26 mouse cellular contexts compared by ENCODE assay signal in genomic region chr3:118487408-118487807, GRCm38 (mm10).
DNase-seq lines count a peak whose midpoint lies in the region; ATAC-seq and TF ChIP-seq lines count a peak whose summit lies in the region.
"Had no signal": no experiment of that assay in that cellular context is flagged by ENCODE, and none has a peak within 500 bp of the region (broad histone marks: within the 10 kb centered on the region; RNA-seq: fewer than 3 reads in every experiment).

No protein-coding gene starts in this region.

- H3K27me3 ChIP-seq in forebrain, postnatal 0 days (ENCODE audit: insufficient read depth, low read length) = no peaks in the 10 kb centered on the region
- H3K27me3 ChIP-seq in forebrain, embryonic 13.5 days = no peaks in the 10 kb centered on the region
- no peaks in the 10 kb centered on the region for H3K27me3 ChIP-seq in midbrain, embryonic 14.5 days (ENCODE audit: control insufficient read depth, insufficient read depth, low read length)
- H3K27me3 ChIP-seq in midbrain, embryonic 16.5 days (ENCODE audit: control insufficient read depth, insufficient read depth, low read depth, low read length) = no peaks in the 10 kb centered on the region
- H3K27me3 ChIP-seq: embryonic facial prominence, embryonic 12.5 days; embryonic facial prominence, embryonic 15.5 days; forebrain, embryonic 15.5 days; heart, embryonic 12.5 days; heart, embryonic 15.5 days had no signal

- ATAC-seq in forebrain, postnatal 0 days = 0 out of 2 replicates have a peak, but pooled peaks have one; percentile 16
- no peak for ATAC-seq in forebrain, embryonic 13.5 days
- ATAC-seq in midbrain, embryonic 14.5 days (ENCODE audit: low FRiP score, low TSS enrichment) = no peak
- no peak for ATAC-seq in midbrain, embryonic 16.5 days
- ATAC-seq: activated CD4-positive, CD25-positive, alpha-beta regulatory T cell, adult 4 months; hindbrain, postnatal 0 days had no signal

- no peaks in the 10 kb centered on the region for H3K36me3 ChIP-seq in forebrain, postnatal 0 days (ENCODE audit: insufficient read depth)
- no peaks in the 10 kb centered on the region for H3K36me3 ChIP-seq in forebrain, embryonic 13.5 days (ENCODE audit: poor library complexity, severe bottlenecking)
- no peaks in the 10 kb centered on the region for H3K36me3 ChIP-seq in midbrain, embryonic 14.5 days (ENCODE audit: control insufficient read depth, insufficient read depth, low read length)
- H3K36me3 ChIP-seq in midbrain, embryonic 16.5 days (ENCODE audit: control insufficient read depth, insufficient read depth, low read length) = no peaks in the 10 kb centered on the region
- H3K36me3 ChIP-seq: embryonic facial prominence, embryonic 12.5 days; embryonic facial prominence, embryonic 15.5 days; forebrain, embryonic 15.5 days; heart, embryonic 12.5 days; heart, embryonic 15.5 days; hindbrain, embryonic 10.5 days had no signal

- TF ChIP-seq CTCF in forebrain, postnatal 0 days (IDR thresholded peaks at IDR 0.05; ENCODE audit: low read depth) = no peak

- no peak for DNase-seq in forebrain, postnatal 0 days
- DNase-seq in layer of hippocampus, adult 9-11 months = peak; percentile 25
- no peak for DNase-seq in layer of hippocampus, postnatal 14 days (ENCODE audit: low spot score in 2 of 2)
- DNase-seq in midbrain, embryonic 14.5 days = peak; percentile 6
- no peak for DNase-seq in right cerebral cortex, postnatal 25 days
- DNase-seq: adrenal gland, adult 8-10 months; adrenal gland, postnatal 25 days; cerebellum, adult 11 months; cerebellum, adult 2 months; cerebellum, adult 9-11 months; cerebellum, postnatal 25 days; gastrocnemius, postnatal 25 days; heart, adult 18-20 months; heart, postnatal 10 days; heart, postnatal 36 days had no signal

- WGBS in forebrain, postnatal 0 days = 41% methylated on average over 8 of the region's 8 CpGs
- 62% methylated on average over 8 of the region's 8 CpGs for WGBS in forebrain, embryonic 13.5 days
- WGBS in midbrain, embryonic 14.5 days = 58% methylated on average over 8 of the region's 8 CpGs
- 60% methylated on average over 8 of the region's 8 CpGs for WGBS in midbrain, embryonic 16.5 days

- H3K9me3 ChIP-seq in forebrain, postnatal 0 days (ENCODE audit: low read length) = no peaks in the 10 kb centered on the region
- H3K9me3 ChIP-seq in forebrain, embryonic 13.5 days (replicated peaks) = no peaks in the 10 kb centered on the region
- no peaks in the 10 kb centered on the region for H3K9me3 ChIP-seq in midbrain, embryonic 14.5 days (ENCODE audit: control insufficient read depth, low read length)
- no peaks in the 10 kb centered on the region for H3K9me3 ChIP-seq in midbrain, embryonic 16.5 days (replicated peaks; ENCODE audit: control insufficient read depth, low read length, poor library complexity, severe bottlenecking)
- H3K9me3 ChIP-seq: embryonic facial prominence, embryonic 12.5 days; embryonic facial prominence, embryonic 15.5 days; forebrain, embryonic 15.5 days; heart, embryonic 12.5 days; heart, embryonic 15.5 days; hindbrain, embryonic 10.5 days had no signal

- no peak overlapping the region for H3K4me2 ChIP-seq in forebrain, postnatal 0 days (ENCODE audit: low read depth)
- no peak overlapping the region for H3K4me2 ChIP-seq in forebrain, embryonic 13.5 days
- no peak overlapping the region for H3K4me2 ChIP-seq in midbrain, embryonic 14.5 days (ENCODE audit: low read length)
- H3K4me2 ChIP-seq in midbrain, embryonic 16.5 days (ENCODE audit: low read length) = no peak overlapping the region
- H3K4me2 ChIP-seq: embryonic facial prominence, embryonic 12.5 days; embryonic facial prominence, embryonic 15.5 days; forebrain, embryonic 15.5 days; heart, embryonic 12.5 days; heart, embryonic 15.5 days; hindbrain, embryonic 14.5 days had no signal

- H3K9ac ChIP-seq in forebrain, postnatal 0 days = no peak overlapping the region
- no peak overlapping the region for H3K9ac ChIP-seq in forebrain, embryonic 13.5 days
- H3K9ac ChIP-seq in midbrain, embryonic 14.5 days (replicated peaks; ENCODE audit: low read length) = no peak overlapping the region
- no peak overlapping the region for H3K9ac ChIP-seq in midbrain, embryonic 16.5 days (ENCODE audit: low read depth, low read length)
- H3K9ac ChIP-seq: embryonic facial prominence, embryonic 12.5 days; embryonic facial prominence, embryonic 15.5 days; forebrain, embryonic 15.5 days; heart, embryonic 12.5 days; heart, embryonic 15.5 days; hindbrain, embryonic 14.5 days had no signal

- no peak overlapping the region for H3K27ac ChIP-seq in forebrain, postnatal 0 days (ENCODE audit: low read depth, low read length)
- H3K27ac ChIP-seq in forebrain, embryonic 13.5 days = no peak overlapping the region
- no peak overlapping the region for H3K27ac ChIP-seq in midbrain, embryonic 14.5 days (replicated peaks; ENCODE audit: low read depth, low read length)
- H3K27ac ChIP-seq in midbrain, embryonic 16.5 days (ENCODE audit: low read length) = no peak overlapping the region
- H3K27ac ChIP-seq: embryonic facial prominence, embryonic 12.5 days; embryonic facial prominence, embryonic 15.5 days; forebrain, embryonic 15.5 days; heart, embryonic 15.5 days; hindbrain, embryonic 10.5 days; hindbrain, embryonic 14.5 days; hindbrain, postnatal 0 days had no signal

- no peak overlapping the region for H3K4me3 ChIP-seq in forebrain, postnatal 0 days (ENCODE audit: low read depth, low read length)
- H3K4me3 ChIP-seq in forebrain, embryonic 13.5 days = no peak overlapping the region
- no peak overlapping the region for H3K4me3 ChIP-seq in midbrain, embryonic 14.5 days (replicated peaks; ENCODE audit: low read depth, low read length)
- no peak overlapping the region for H3K4me3 ChIP-seq in midbrain, embryonic 16.5 days (ENCODE audit: low read depth, low read length)
- H3K4me3 ChIP-seq: embryonic facial prominence, embryonic 12.5 days; embryonic facial prominence, embryonic 15.5 days; forebrain, embryonic 15.5 days; heart, embryonic 12.5 days; heart, embryonic 15.5 days; hindbrain, embryonic 10.5 days had no signal

- H3K4me1 ChIP-seq in forebrain, postnatal 0 days (ENCODE audit: insufficient read depth) = peaks cover 3% of the 10 kb centered on the region; the same call in 1 of the 2 replicates
- H3K4me1 ChIP-seq in forebrain, embryonic 13.5 days = no peaks in the 10 kb centered on the region
- H3K4me1 ChIP-seq in midbrain, embryonic 14.5 days (ENCODE audit: control insufficient read depth, insufficient read depth, low read length) = no peaks in the 10 kb centered on the region
- H3K4me1 ChIP-seq in midbrain, embryonic 16.5 days (ENCODE audit: control insufficient read depth, insufficient read depth, low read length) = no peaks in the 10 kb centered on the region
- H3K4me1 ChIP-seq: embryonic facial prominence, embryonic 12.5 days; embryonic facial prominence, embryonic 15.5 days; forebrain, embryonic 15.5 days; heart, embryonic 12.5 days; heart, embryonic 15.5 days had no signal

Comparison
In these comparisons a context has a peak if more than half of its experiments do, and no peak if none do; other contexts are left out.
1. DNase-seq: peak in layer of hippocampus, adult 9-11 months (single experiment) and midbrain, embryonic 14.5 days (single experiment); none in forebrain, postnatal 0 days (single experiment), layer of hippocampus, postnatal 14 days (0 of 2) and right cerebral cortex, postnatal 25 days (single experiment).